Mouse (Mus musculus): ENCODE measurements at regions not wholly inside any gene's neighbourhood (a gene's known extent, or its start where the extent isn't known, plus 50 kb on each side); places are given as distances from the start of the nearest gene placed in this dataset.

DNA sequence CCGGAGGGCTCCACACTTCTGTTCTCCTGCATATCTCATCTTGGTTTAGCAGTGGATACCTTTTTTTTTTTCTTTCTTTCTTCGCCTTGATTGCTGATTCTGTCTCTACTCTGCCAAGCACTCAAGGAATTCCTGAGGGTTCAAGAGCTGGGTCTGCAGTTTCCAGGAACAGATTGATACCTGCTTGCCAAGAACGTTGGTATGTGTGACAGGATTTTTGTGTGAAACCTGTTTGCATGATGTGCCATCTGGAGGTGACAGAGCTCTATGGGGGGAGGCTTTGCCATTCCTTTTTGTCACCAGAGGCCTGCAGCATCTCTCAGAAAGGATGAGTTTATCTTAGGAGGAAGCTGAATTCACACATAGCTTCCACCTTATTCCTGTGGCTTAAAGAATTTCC lies 255.6 kb upstream of the Tas2r119 start:
- Histone ChIP-seq H3K4me3 (replicated peaks in 1 of 3; ENCODE audit: low read depth in 2 of 3, low read length in 2 of 3, poor library complexity in 1 of 3) (no peak overlapping the region), H3K79me2 (replicated peaks; ENCODE audit: control insufficient read depth, extremely low read depth, insufficient read depth, poor library complexity, severe bottlenecking) (no peaks in the 10 kb centered on the region), H3K27ac (ENCODE audit: insufficient read depth, low read depth) (no peak overlapping the region), H3K4me1 (ENCODE audit: control insufficient read depth in 1 of 2, insufficient read depth in 2 of 2) (no peaks in the 10 kb centered on the region), H3K27me3 (replicated peaks) (no peaks in the 10 kb centered on the region), H3K9me3 (replicated peaks; ENCODE audit: low read length) (peaks cover 3% of the 10 kb centered on the region), H3K36me3 (replicated peaks in 1 of 2; ENCODE audit: control insufficient read depth in 1 of 2, insufficient read depth in 1 of 2, low read length in 1 of 2) (no peaks in the 10 kb centered on the region), H3K4me2 (ENCODE audit: insufficient read depth, low read depth, poor library complexity, severe bottlenecking) (no peak overlapping the region), H3K9ac (ENCODE audit: insufficient read depth, low read depth) (no peak overlapping the region)
- TF ChIP-seq KAT2A (IDR thresholded peaks at IDR 0.05; ENCODE audit: insufficient replicate concordance, low read length) = no peak
- in situ Hi-C loops (cut with MboI; ENCODE audit: low pct_ligation_motif_present, low pct_unique_long_range_greater_than_20kb, low sequenced_read_pairs) (no loop called here), dilution Hi-C loops (cut with MboI; ENCODE audit: extremely low pct_ligation_motif_present, extremely low pct_unique_long_range_greater_than_20kb, low sequenced_read_pairs) (no loop called here)
- no peak for DNase-seq (ENCODE audit: extremely low read depth)

DNA sequence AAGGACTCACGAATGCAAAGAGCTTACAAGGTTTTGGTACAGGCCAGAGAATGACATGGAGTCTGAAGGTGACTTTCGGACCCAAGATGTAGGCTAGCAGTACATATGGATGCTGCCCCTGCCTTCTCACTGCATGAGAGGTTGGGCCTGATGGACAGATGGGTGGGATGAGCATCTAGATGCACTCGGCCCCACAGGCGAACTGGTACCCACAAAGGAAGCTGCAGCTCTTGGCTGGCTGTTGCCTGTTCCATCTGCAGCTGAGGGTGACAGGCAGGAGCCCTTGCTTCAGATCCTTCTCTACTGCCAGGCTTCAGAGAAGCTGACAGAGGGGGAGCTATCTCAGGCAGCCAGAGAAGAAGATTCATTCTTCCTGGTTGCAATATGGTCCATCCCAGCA lies 216.8 kb upstream of the Tas2r119 start:
- no peaks in the 10 kb centered on the region for H3K9me3 ChIP-seq (replicated peaks; ENCODE audit: low read length)
- no peaks in the 10 kb centered on the region for H3K79me2 ChIP-seq (replicated peaks; ENCODE audit: control insufficient read depth, extremely low read depth, insufficient read depth, poor library complexity, severe bottlenecking)
- no peak overlapping the region for H3K9ac ChIP-seq (ENCODE audit: insufficient read depth, low read depth)
- no peak for TF ChIP-seq MEF2A (IDR thresholded peaks at IDR 0.05; ENCODE audit: borderline replicate concordance, low read depth, low read length)
- TF ChIP-seq UBTF (IDR thresholded peaks at IDR 0.05; ENCODE audit: low read depth, low read length) = no peak
- TF ChIP-seq MAFK (IDR thresholded peaks at IDR 0.05; ENCODE audit: insufficient replicate concordance, low read length) = no peak
- TF ChIP-seq POLR2A (IDR thresholded peaks at IDR 0.05; ENCODE audit: low read depth, low read length) = no peak
- TF ChIP-seq MAX (IDR thresholded peaks at IDR 0.05; ENCODE audit: low read length) = no peak
- TF ChIP-seq IRF4 (IDR thresholded peaks at IDR 0.05; ENCODE audit: low read depth, low read length) = no peak
- no peak for TF ChIP-seq ZNF384 (IDR thresholded peaks at IDR 0.05; ENCODE audit: low read depth, low read length)
- TF ChIP-seq SIN3A (IDR thresholded peaks at IDR 0.05; ENCODE audit: low read length) = no peak
- TF ChIP-seq NRF1 (IDR thresholded peaks at IDR 0.05; ENCODE audit: low read depth, low read length) = no peak
- no peak for TF ChIP-seq GABPA (IDR thresholded peaks at IDR 0.05; ENCODE audit: insufficient replicate concordance, low read depth, low read length)
- no peak for TF ChIP-seq EP300 (IDR thresholded peaks at IDR 0.05; ENCODE audit: low read length)
- TF ChIP-seq SMC3 (IDR thresholded peaks at IDR 0.05; ENCODE audit: low read depth, low read length) = no peak
- TF ChIP-seq ETS1 (conservative IDR thresholded peaks at IDR 0.05; ENCODE audit: low read depth, low read length) = no peak
- TF ChIP-seq CHD1 (IDR thresholded peaks at IDR 0.05; ENCODE audit: low read depth, low read length) = no peak
- H3K4me1 ChIP-seq (ENCODE audit: control insufficient read depth in 1 of 2, insufficient read depth in 2 of 2) = no peaks in the 10 kb centered on the region
- H3K27me3 ChIP-seq (replicated peaks) = no peaks in the 10 kb centered on the region
- H3K36me3 ChIP-seq (replicated peaks in 1 of 2; ENCODE audit: control insufficient read depth in 1 of 2, insufficient read depth in 1 of 2, low read length in 1 of 2) = no peaks in the 10 kb centered on the region
- H3K4me3 ChIP-seq (replicated peaks in 1 of 3; ENCODE audit: low read depth in 2 of 3, low read length in 2 of 3, poor library complexity in 1 of 3) = no peak overlapping the region
- dilution Hi-C loops (cut with MboI; ENCODE audit: extremely low pct_ligation_motif_present, extremely low pct_unique_long_range_greater_than_20kb, low sequenced_read_pairs) = no loop called here
- no peak overlapping the region for H3K4me2 ChIP-seq (ENCODE audit: insufficient read depth, low read depth, poor library complexity, severe bottlenecking)
- no peak overlapping the region for H3K27ac ChIP-seq (ENCODE audit: insufficient read depth, low read depth)
- in situ Hi-C loops (cut with MboI; ENCODE audit: low pct_ligation_motif_present, low pct_unique_long_range_greater_than_20kb, low sequenced_read_pairs) = no loop called here
- no peak for DNase-seq (ENCODE audit: extremely low read depth)

DNA sequence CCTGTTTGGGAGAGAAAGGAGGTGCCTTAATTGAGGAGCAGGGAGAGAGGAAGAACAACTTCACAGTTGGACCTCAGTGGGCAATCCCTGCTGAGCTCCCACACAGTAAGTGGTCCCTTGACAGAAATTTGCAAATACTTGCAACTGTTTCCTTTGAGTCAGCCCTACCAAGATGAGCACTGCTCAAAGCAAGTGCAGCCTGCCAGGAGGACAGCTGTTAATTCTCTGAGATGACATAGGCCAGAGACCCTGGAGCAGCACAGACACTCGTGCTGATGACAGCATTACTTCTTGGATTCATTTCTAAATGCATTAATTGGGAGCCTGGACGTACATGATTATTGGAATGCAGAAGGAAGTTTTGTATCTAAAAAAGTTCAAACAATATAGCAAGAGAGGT lies 215.1 kb upstream of the Tas2r119 start:
- H3K4me2 ChIP-seq (ENCODE audit: insufficient read depth, low read depth, poor library complexity, severe bottlenecking) = no peak overlapping the region

More for the DNA sequence above, 215.1 kb upstream of the Tas2r119 start:
- H3K9me3 ChIP-seq (replicated peaks; ENCODE audit: low read length) = no peaks in the 10 kb centered on the region
- no peak overlapping the region for H3K4me3 ChIP-seq (replicated peaks in 1 of 3; ENCODE audit: low read depth in 2 of 3, low read length in 2 of 3, poor library complexity in 1 of 3)
- H3K27me3 ChIP-seq (replicated peaks) = no peaks in the 10 kb centered on the region
- no peaks in the 10 kb centered on the region for H3K4me1 ChIP-seq (ENCODE audit: control insufficient read depth in 1 of 2, insufficient read depth in 2 of 2)
- no peaks in the 10 kb centered on the region for H3K79me2 ChIP-seq (replicated peaks; ENCODE audit: control insufficient read depth, extremely low read depth, insufficient read depth, poor library complexity, severe bottlenecking)
- no peak overlapping the region for H3K27ac ChIP-seq (ENCODE audit: insufficient read depth, low read depth)
- in situ Hi-C loops (cut with MboI; ENCODE audit: low pct_ligation_motif_present, low pct_unique_long_range_greater_than_20kb, low sequenced_read_pairs) (no loop called here), dilution Hi-C loops (cut with MboI; ENCODE audit: extremely low pct_ligation_motif_present, extremely low pct_unique_long_range_greater_than_20kb, low sequenced_read_pairs) (no loop called here)
- H3K9ac ChIP-seq (ENCODE audit: insufficient read depth, low read depth) = no peak overlapping the region
- no peak for DNase-seq (ENCODE audit: extremely low read depth)
- H3K36me3 ChIP-seq (replicated peaks in 1 of 2; ENCODE audit: control insufficient read depth in 1 of 2, insufficient read depth in 1 of 2, low read length in 1 of 2) = no peaks in the 10 kb centered on the region
- TF ChIP-seq ZNF384 (IDR thresholded peaks at IDR 0.05; ENCODE audit: low read depth, low read length) = no peak
- TF ChIP-seq SIN3A (IDR thresholded peaks at IDR 0.05; ENCODE audit: low read length) = no peak
- TF ChIP-seq GABPA (IDR thresholded peaks at IDR 0.05; ENCODE audit: insufficient replicate concordance, low read depth, low read length) = no peak
- no peak for TF ChIP-seq UBTF (IDR thresholded peaks at IDR 0.05; ENCODE audit: low read depth, low read length)
- TF ChIP-seq MAZ (IDR thresholded peaks at IDR 0.05; ENCODE audit: low read depth, low read length) = no peak
- no peak for TF ChIP-seq RCOR1 (conservative IDR thresholded peaks at IDR 0.05; ENCODE audit: low read depth, low read length)
- no peak for TF ChIP-seq CHD2 (IDR thresholded peaks at IDR 0.05; ENCODE audit: low read length)
- TF ChIP-seq ZKSCAN1 (IDR thresholded peaks at IDR 0.05; ENCODE audit: borderline replicate concordance, low read depth, low read length) = no peak
- TF ChIP-seq MAX (IDR thresholded peaks at IDR 0.05; ENCODE audit: low read length) = no peak
- no peak for TF ChIP-seq RAD21 (IDR thresholded peaks at IDR 0.05; ENCODE audit: low read depth, low read length)

Data from CH12.LX (cell line).